Mouse (Mus musculus) forebrain, postnatal 0 days (tissue): ENCODE results near the gene Kcnk10. TPM values are rescaled to one million over a fixed set of nuclear protein-coding genes. Genes with fewer than 3 reads are reported as not detected.
"Not testable (repeated sequence)": the region's sequence is repeated elsewhere in the genome, so short reads cannot be mapped to it uniquely, and the experiment has no call there.

Source experiments
- ATAC-seq: fragments of 200-750 bp; cut with Nextera tagmentation; 2 replicates; pipeline ENCODE4 v1.8.0; 2017; ENCODE audit warnings: mild to moderate bottlenecking, moderate library complexity
- DNase-seq: peaks from one replicate; pipeline ENCODE4 v3.0.0-alpha.2; 2015
- H3K27ac ChIP-seq: fragments of 300-500 bp; sonication (generic); 2 replicates; pipeline ENCODE4 v1.5.1; 2014; ENCODE audit warnings: low read depth, mild to moderate bottlenecking, antibody characterized with exemption, low read length, moderate library complexity, mixed read lengths
- H3K27me3 ChIP-seq: fragments of 300-500 bp; sonication (generic); 2 replicates; pipeline ENCODE4 v1.6.1; 2014; ENCODE audit warnings: mild to moderate bottlenecking, low read length, mixed read lengths; ENCODE audit not compliant: insufficient read depth
- H3K36me3 ChIP-seq: fragments of 300-500 bp; sonication (generic); 2 replicates; pipeline ENCODE4 v1.6.1; 2014; ENCODE audit warnings: mild to moderate bottlenecking, moderate library complexity; ENCODE audit not compliant: insufficient read depth
- H3K4me1 ChIP-seq: fragments of 300-500 bp; sonication (generic); 2 replicates; pipeline ENCODE4 v1.6.1; 2014; ENCODE audit warnings: antibody characterized with exemption; ENCODE audit not compliant: insufficient read depth
- H3K4me2 ChIP-seq: fragments of 300-500 bp; sonication (generic); 2 replicates; pipeline ENCODE4 v1.6.1; 2014; ENCODE audit warnings: low read depth, mild to moderate bottlenecking, moderate library complexity
- H3K4me3 ChIP-seq: fragments of 300-500 bp; sonication (generic); 2 replicates; pipeline ENCODE4 v1.5.1; 2014; ENCODE audit warnings: low read depth, low read length, mixed read lengths
- H3K9ac ChIP-seq: fragments of 300-500 bp; sonication (generic); 2 replicates; pipeline ENCODE4 v1.6.1; 2014; ENCODE audit warnings: mild to moderate bottlenecking
- H3K9me3 ChIP-seq: fragments of 300-500 bp; sonication (generic); 2 replicates; pipeline ENCODE4 v1.6.1; 2016; ENCODE audit warnings: low read length
- CTCF ChIP-seq: sonication (generic); IDR thresholded peaks from 2 replicates; pipeline ENCODE4 v1.5.1; 2016; ENCODE audit warnings: antibody characterized with exemption, control low read depth, low read depth
- WGBS: fragments of 180-500 bp; shearing (Covaris S2); extraction: QIAGEN DNeasy Blood & Tissue Kit; methylation state at CpG from one replicate; pipeline ENCODE4 v1.1.7; 2014; 5-methylcytosine and 5-hydroxymethylcytosine counted together
- polyA plus RNA-seq: library from polyadenylated mRNA; unstranded; fragments of >200 nt; fragmentation: Nextera tagmentation; extraction: Ambion mirVana; gene quantifications from 2 replicates; pipeline ENCODE4 v1.2.1, GENCODE M21; 2015
- total RNA-seq: library from RNA; depleted of rRNA; stranded (reverse); fragments of >200 nt; gene quantifications from 2 replicates; pipeline ENCODE4 v1.2.3, GENCODE M21; 2014; rRNA removed

Kcnk10 gene
- 59.7 and 60.9 TPM in 2 replicates for total RNA-seq
- 30.2 and 40.9 TPM in 2 replicates for polyA plus RNA-seq

GRCm38 (mm10) chr12:98577861-98578360, at the start of gene Kcnk10:
Kcnk10 (minus strand) TSS chr12:98578310.
- H3K9me3 ChIP-seq = no peaks in the 10 kb centered on the region
- no peak for TF ChIP-seq CTCF
- peak within 1 kb of the TSS; percentile 72 for H3K4me2 ChIP-seq
- H3K27me3 ChIP-seq = no peaks in the 10 kb centered on the region
- WGBS = under 1% methylated on average over 22 of the region's 22 CpGs
- H3K9ac ChIP-seq = peak within 1 kb of the TSS; percentile 39
- peak; percentile 58 for DNase-seq
- H3K4me1 ChIP-seq = peaks cover 13% of the 10 kb centered on the region
- H3K27ac ChIP-seq = no peak within 1 kb of the TSS
- H3K4me3 ChIP-seq = peak within 1 kb of the TSS; percentile 39
- ATAC-seq = no peak
- H3K36me3 ChIP-seq = no peaks in the 10 kb centered on the region

- 3% methylated on average over 32 of the region's 32 CpGs for WGBS
- peak within 1 kb of the TSS; percentile 79 for H3K9ac ChIP-seq
- H3K4me2 ChIP-seq = peak within 1 kb of the TSS; percentile 54
- no peaks in the 10 kb centered on the region for H3K36me3 ChIP-seq
- ATAC-seq = peak; percentile 98
- peaks cover 5% of the 10 kb centered on the region; the same call in 1 of the 2 replicates for H3K4me1 ChIP-seq
- peak; percentile 88 for DNase-seq
- H3K9me3 ChIP-seq = 0 out of 2 replicates have a peak, but pooled peaks cover 3% of the 10 kb centered on the region
- H3K27ac ChIP-seq = peak within 1 kb of the TSS; percentile 73
- no peak for TF ChIP-seq CTCF
- no peaks in the 10 kb centered on the region for H3K27me3 ChIP-seq
- H3K4me3 ChIP-seq = peak within 1 kb of the TSS; percentile 84
Measured at GRCm38 (mm10) chr12:98627392-98628259, 49.5 kb upstream of the Kcnk10 start, which contains the start of gene Spata7. Spata7 (plus strand) TSS chr12:98628157.

GRCm38 (mm10) chr12:98623266-98623665, 45.2 kb upstream of the Kcnk10 start:
- not testable (repeated sequence) for H3K4me1 ChIP-seq, H3K27ac ChIP-seq, H3K9me3 ChIP-seq, H3K4me3 ChIP-seq, H3K9ac ChIP-seq, H3K36me3 ChIP-seq, H3K4me2 ChIP-seq, H3K27me3 ChIP-seq, DNase-seq, ATAC-seq
- WGBS = 92% methylated on average over 10 of the region's 10 CpGs

- not testable (repeated sequence) for H3K9ac ChIP-seq, H3K4me2 ChIP-seq, H3K9me3 ChIP-seq, H3K27ac ChIP-seq, H3K27me3 ChIP-seq, H3K4me3 ChIP-seq, H3K4me1 ChIP-seq, H3K36me3 ChIP-seq
- DNase-seq (peak; percentile 70), ATAC-seq (peak; percentile 79; the same call in 1 of the 2 replicates)
- 33% methylated on average over 6 of the region's 6 CpGs for WGBS
- TF ChIP-seq CTCF = peak; percentile 76
Measured at GRCm38 (mm10) chr12:98620922-98621321, 42.8 kb upstream of the Kcnk10 start.

DNA sequence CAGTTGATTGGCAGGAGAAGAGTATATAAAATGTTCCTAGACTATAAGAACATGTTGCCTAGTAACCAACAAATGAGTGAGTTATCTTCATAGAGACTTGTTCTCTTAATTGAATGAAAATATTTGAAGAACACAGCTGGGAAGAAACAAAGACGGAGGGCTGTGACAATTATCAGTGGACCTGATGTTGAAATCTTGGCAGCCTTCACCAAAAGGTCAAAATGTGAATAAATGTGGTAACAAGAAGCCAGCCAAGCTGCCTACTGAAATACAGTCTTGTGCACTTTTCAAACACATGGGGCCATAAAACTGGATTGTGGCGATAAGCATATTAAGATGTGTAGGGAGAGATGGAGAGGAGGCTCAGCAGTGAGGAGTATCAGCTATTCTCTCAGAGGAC, 41.4 kb upstream of the Kcnk10 start:
- Histone ChIP-seq H3K36me3 (no peaks in the 10 kb centered on the region), H3K27ac (no peak overlapping the region), H3K27me3 (no peaks in the 10 kb centered on the region), H3K9me3 (no peaks in the 10 kb centered on the region), H3K4me1 (peaks cover 3% of the 10 kb centered on the region; the same call in 1 of the 2 replicates), H3K4me2 (no peak overlapping the region), H3K4me3 (no peak overlapping the region), H3K9ac (no peak overlapping the region)
- no peak for DNase-seq
- 46% methylated on average over 2 of the region's 2 CpGs for WGBS
- no peak for TF ChIP-seq CTCF
- ATAC-seq = no peak

GRCm38 (mm10) chr12:98615746-98616145, 37.6 kb upstream of the Kcnk10 start:
- DNase-seq (peak; percentile 29), ATAC-seq (peak; percentile 72; the same call in 1 of the 2 replicates)
- no peaks in the 10 kb centered on the region for H3K27me3 ChIP-seq

More at GRCm38 (mm10) chr12:98615746-98616145, 37.6 kb upstream of the Kcnk10 start:
- TF ChIP-seq CTCF = no peak
- Histone ChIP-seq H3K9me3 (no peaks in the 10 kb centered on the region), H3K27ac (no peak overlapping the region), H3K9ac (no peak overlapping the region), H3K4me1 (peaks cover 3% of the 10 kb centered on the region; the same call in 1 of the 2 replicates), H3K4me2 (no peak overlapping the region), H3K4me3 (no peak overlapping the region), H3K36me3 (no peaks in the 10 kb centered on the region)
- WGBS = 28% methylated on average over 5 of the region's 5 CpGs
